Mouse (Mus musculus): ENCODE data around the gene Olfr823.
"Not testable (repeated sequence)": the region's sequence is repeated elsewhere in the genome, so short reads cannot be mapped to it uniquely, and the experiment has no call there.

GRCm38 (mm10) chr10:130115283-130115682 is at the start of gene Olfr823:
- TF ChIP-seq EP300 (IDR thresholded peaks at IDR 0.05; ENCODE audit: low read length); CTCF (conservative IDR thresholded peaks at IDR 0.05 in 1 of 2, IDR thresholded peaks at IDR 0.05 in 1 of 2; ENCODE audit: low read depth in 2 of 2, low read length in 2 of 2); KAT2A (IDR thresholded peaks at IDR 0.05; ENCODE audit: insufficient replicate concordance, low read length); TCF12 (IDR thresholded peaks at IDR 0.05; ENCODE audit: low read depth, low read length); POLR2A (IDR thresholded peaks at IDR 0.05; ENCODE audit: low read depth, low read length); ZKSCAN1 (IDR thresholded peaks at IDR 0.05; ENCODE audit: borderline replicate concordance, low read depth, low read length); ZNF384 (IDR thresholded peaks at IDR 0.05; ENCODE audit: low read depth, low read length); ZC3H11A (IDR thresholded peaks at IDR 0.05; ENCODE audit: low read depth, low read length); MYC (IDR thresholded peaks at IDR 0.05; ENCODE audit: low read depth, low read length): not testable (repeated sequence)
